Mouse (Mus musculus): ENCODE data around the gene Ggta1. TPM values are rescaled to one million over a fixed set of nuclear protein-coding genes. Genes with fewer than 3 reads are reported as not detected.

Gene Ggta1
- total and polyA plus RNA-seq, 3 experiments, result 4.5 to 12.1 (median 11.4) TPM

DNA sequence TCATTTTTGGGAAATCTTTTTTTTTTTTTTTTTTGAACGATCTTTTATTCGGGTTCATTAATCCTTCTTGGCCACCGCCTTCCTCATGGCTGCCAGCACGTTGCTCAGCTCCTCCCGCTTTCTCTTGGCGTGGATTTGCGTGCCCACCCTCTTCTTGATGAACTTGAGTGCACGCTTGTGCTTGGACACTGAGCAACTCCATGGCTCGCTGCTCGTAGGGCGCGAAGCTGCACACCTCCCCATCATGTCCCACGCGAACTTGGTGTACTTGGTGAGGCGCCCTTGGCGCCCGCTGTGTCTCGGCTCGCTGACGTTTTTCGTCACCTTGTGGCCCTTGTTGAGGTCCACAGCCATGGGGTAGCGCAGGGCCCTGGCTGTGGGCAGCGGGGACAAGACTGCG lies 28.1 kb upstream of the Ggta1 start:
- DNase-seq, result no peak

DNA sequence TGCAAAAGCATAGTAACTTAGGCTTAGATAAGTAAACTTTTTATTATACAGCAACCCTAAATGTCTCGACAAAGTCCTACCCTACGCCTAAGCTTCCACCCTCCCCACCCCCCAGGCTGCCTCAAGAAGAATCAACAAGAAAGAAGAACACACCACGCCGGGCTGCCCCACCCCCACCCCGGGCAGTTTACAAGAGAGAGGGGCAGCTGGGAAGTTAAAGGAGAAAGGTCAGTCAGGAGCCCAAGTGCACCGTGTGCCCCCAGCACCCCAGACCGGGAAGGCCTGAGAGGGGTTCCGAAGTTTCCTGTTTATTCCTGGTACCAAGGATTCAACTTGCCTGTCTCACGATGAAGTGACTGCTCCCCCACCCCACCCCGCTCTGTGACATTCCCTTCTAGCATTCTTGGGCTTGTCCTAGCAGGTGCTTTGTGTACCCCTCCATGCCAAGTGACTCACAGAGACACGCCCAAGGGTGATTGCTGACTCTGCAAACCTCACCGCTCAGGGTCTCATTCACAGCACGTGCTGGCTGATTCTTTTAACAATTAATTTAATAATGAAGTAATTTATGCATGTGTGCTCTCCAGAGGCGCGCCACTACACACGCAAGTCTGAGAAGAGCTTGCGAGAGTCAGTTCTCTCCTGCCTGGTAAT lies 27.6 kb upstream of the Ggta1 start:
- DNase-seq, result no peak

DNA sequence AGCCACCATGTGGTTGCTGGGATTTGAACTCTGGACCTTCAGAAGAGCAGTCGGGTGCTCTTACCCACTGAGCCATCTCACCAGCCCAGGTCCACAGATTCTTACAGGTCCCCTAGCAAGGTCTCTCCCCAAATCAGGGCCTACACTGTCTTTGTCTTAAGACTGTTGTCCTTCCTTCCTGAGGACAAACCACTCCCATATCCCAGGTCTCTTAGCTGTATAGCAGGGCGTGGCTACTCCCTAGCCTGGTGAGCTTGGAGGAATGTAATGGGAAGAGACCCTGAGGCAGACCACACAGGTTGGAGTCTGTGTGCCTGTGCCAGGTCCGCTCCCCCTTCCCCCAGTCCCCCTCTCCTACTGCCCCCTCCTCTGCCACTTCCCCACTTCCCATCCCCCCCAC lies 24.7 kb upstream of the Ggta1 start:
- no peak for DNase-seq

DNA sequence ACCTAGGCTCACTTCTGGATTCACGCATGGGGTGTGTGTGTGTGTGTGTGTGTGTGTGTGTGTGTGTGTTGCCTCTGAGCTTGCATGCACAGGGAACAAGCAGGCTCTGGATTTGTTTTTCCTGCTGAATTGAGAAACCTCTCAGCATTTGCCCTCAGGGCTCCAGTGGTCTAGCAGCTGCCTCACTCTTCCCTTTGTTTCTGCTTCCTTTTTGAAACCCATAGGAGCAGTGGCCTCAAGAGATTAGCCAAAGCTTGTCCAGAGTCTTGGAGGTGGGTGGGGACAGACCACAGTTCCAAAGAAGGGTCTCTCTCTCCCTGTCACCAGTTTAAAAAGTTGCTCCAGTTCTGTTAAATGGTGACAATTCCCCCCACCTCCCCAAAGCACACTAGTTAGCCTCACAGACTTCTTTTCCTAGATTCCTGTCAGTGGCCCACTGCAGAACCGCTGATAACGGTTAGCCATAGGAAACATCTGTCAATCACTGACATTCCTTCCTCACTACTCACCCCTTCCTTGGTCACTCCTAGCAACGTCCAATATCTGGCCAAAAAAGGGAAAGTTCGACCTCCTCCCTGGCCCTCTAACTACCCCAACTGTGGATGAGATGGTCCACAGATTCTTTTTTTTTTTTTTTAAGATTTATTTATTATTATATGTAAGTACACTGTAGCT lies 24.1 kb upstream of the Ggta1 start:
- DNase-seq, result no peak

DNA sequence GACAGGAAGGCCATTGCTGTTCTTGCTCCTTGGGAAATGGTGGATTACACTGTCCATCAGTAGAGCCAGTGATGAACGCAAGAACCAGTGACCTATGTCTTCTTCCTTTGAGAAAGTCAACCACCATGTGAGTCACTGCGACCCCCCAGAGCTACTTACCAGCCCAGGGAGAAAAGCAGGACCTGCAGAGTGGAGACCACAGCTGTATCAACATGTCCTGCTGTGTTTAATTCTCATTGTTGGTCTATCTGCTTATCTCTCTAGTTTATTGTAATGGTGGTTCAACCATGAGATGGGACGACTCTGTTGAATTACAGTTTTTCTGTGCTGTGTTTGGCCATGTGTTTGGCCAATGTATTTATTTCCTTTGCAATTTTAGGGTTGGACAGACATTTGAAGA lies 21.1 kb upstream of the Ggta1 start:
- no peak for DNase-seq

DNA sequence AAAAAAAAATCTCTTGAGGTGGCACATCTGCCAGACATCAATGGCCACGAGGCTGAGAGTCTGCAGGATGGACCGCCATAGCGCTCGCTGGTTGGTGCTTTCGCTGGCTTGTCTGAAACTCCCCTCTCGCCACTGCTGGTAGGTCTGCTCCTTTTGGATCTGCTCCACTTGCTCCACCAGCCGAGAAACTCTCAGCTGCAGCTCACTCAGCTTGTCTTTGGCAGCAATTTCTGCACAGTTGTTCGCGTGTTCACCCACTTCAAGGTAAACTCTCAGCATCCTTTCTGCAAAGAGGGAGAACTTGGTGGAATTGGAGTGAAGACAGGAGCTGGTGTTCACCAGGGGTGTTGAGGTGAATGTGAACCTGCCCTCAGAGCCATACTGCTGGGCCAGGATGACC lies 20.4 kb upstream of the Ggta1 start:
- DNase-seq, result no peak

DNA sequence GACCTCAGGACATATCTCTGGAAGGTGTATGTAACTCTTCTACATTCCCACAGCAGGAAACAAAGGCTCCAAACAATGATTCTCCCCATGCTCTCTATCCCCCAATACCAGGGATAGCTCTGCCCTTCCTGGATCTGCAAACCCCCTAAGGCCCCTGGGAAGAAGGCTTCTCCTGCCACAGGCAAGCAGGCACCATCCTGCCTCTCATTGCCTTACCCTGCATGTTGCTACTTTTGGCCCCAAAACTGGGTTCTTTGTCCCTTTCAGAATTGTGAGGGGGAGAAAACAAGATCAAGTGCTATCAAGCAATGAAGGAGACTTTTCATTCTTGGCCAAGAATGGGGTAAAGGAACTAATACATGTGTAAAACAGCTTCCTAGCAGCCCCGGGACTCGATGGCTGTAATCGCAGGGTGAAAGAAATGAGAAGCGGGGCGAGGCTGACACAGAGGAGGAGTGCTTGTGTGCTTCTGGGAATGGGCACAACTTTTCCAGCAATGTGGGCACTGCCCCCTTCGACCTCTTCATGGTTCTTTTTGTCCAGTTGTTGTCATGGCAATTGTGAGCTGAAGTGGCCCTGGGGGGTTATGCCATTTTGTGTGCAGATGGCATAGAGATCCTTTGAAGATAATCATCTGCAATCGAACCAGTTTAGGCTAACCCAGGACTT lies 18.4 kb upstream of the Ggta1 start:
- no peak for DNase-seq

DNA sequence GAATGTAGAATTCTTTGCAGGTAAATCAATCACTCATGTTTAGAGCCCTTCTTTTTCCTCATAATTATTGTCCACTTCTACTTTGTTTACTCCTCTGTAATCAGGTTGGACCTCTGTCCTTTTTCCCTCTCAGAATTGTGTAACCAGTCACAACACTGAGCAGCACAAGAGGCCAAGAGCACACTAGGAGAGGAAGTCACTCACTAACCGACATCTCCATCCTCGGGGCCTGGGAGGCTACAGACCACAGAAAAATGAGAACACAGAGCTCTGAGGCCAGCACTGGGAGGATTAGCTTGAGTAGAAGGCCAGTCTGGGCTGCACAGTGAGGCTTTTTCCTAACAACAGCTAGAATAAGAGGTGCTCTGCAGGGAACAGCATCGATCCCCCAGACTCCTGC lies 17.0 kb upstream of the Ggta1 start:
- DNase-seq, result no peak

DNA sequence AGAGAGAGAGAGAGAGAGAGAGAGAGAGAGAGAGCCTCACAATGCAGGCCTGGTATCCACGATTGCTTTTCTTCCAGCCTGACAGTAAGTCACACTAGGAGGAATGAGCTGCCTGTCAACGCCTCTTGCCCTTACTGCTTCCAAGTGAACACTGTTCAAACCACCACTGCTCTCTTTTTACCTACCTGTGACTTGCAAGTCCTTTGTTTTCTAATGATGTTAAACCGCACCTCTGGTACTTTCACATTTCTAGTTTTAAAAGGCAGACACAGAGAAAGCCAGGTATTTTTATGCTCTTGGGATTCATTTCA lies 15.7 kb upstream of the Ggta1 start:
- DNase-seq, result no peak

DNA sequence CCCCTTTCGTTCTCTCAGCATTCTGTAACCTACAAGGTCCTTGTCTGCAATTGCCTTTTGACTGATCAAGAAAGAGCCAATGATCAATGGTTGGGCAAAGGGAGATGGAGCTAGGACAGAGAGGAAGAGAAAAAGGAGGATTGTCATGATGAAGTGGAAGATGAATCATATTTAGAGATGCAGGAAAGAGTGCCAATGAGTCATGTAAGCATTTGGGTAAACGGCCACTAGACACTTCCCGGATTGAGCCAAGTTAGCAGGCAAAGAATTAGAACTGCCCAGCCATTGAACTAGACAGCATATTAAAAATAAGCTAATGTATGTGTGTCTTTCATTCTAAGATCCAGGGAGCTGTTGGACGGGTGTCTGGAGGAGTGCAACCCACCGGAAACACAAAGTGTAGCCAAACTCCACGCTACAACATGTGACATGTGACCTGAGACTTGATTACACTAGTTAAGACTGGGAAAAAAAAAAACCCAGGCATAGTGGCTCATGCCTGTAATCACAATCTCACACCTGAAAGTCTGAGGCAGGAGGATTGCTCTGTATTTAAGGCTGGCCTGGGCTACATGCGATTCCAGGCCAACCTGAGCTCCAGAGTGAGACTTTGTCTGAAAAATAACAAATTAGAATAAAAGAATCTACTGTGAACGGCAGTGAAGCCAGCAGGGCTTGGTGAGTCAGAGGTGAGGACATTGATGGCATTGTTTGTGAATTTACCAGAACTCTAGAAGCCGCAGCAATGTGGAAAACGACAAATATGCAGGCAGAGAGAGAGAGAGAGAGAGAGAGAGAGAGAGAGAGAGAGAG lies 15.2 kb upstream of the Ggta1 start:
- no peak for DNase-seq

DNA sequence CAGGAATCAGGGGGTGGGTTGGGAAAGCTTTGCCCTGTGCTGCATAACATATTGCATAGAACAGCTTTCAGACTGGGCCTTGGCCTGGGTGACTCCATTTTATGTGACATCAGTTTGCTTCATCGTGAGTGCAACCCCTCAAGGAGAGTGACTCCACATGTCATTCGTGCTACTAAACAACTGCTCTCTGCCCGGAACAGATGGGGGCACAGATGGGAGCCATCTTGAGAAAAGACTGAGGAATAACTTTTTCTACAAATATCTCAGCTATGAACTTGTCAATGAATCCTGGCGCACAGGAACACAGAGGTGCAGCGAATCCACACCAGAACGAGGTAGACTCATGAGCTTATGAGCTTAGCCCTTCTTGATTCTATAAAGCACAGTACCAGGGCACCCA lies 14.3 kb upstream of the Ggta1 start:
- DNase-seq, result no peak

DNA sequence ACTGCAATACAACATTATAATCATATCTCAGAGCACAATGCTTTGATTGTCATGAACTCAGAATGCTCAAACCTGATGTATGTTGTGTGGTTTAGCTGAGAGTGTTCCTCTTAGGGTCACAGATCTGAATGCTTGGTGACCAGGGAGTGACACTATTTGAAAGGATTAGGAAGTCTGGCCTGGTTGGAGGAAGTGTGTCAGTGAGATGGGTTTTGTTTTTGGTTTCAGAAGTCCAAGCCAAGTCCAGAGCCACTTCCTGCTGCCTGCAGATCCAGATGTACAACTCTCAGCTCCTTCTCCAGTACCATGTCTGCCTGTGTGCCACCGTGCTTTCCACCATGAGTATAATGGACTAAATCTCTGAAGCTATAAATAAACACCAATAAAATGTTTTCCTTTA lies 11.9 kb upstream of the Ggta1 start:
- no peak for DNase-seq

DNA sequence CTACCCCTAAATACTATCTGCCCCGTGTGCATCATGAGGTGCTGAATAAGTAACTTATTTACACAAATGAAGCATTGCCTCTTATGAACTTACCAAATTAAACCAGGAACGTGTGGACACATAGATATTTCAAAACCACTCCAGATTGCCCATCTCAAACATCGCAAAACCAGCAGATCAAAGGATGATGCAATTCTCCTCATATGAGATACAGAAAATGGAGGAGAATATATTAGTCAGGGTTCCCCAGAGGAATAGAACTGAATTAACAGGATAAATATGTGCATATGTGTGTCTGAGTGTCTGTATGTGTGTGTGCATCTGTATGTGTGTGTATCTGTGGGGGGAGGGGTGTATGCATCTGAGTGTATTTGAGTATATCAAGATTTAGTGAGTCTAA lies 6.2 kb upstream of the Ggta1 start:
- DNase-seq, result no peak

DNA sequence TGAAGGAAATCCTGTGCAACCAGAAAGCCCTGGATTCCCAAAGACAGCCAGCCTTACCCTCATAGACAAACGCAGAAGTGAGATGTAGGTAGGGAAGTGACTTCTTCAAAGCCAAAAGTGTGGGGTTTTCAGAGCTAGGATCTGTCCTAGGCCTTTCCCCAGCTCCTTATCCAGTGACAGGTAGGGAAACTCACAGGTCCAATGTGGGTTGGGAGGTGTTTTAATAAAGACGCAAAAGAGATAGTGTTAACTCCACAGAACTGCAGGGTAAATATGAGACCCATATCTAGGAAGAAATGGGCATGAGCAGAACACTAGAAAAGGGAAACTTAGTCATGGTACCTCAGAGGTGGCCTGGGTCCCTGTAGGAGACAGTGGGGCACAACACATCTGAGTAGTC lies 5.2 kb upstream of the Ggta1 start:
- DNase-seq, result no peak

DNA sequence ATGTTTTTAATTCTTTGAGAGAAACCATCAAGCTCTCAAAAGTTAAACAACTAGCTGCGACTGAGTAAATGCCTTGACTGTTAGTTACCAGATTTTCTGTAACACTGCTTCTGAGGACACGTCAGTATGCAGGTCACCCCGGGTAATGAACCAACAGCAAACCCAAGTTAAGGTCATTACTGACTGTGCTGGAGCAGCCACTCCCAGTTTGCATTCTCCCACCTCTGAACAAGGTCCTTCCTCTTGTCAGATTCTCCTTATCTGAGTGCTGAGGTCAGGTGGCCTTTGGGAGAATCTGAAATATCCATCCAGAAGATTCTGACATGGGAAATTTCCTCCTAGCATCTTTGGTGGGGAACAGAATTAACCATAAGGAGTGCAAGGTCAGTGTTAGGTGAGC lies 4.8 kb upstream of the Ggta1 start:
- DNase-seq, result no peak

DNA sequence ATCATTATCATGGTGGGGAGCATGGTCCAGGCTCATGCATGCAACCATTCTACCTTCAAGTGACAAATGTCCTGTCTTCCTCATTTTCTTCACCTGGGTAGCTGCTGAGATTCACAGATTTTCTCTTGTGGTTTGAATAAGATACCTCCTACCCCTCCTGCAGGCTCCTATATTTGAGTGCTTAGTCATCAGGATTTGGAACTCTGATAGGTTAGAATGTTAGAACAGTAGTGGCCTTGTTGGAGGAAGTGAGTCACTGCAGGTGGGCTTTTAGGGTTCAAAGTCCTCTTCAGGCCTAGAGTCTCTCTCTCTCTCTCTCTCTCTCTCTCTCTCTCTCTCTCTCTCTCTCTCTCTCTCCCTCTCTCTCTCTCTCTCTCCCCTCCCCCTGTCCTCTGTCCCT lies 2.6 kb upstream of the Ggta1 start:
- no peak for DNase-seq

DNA sequence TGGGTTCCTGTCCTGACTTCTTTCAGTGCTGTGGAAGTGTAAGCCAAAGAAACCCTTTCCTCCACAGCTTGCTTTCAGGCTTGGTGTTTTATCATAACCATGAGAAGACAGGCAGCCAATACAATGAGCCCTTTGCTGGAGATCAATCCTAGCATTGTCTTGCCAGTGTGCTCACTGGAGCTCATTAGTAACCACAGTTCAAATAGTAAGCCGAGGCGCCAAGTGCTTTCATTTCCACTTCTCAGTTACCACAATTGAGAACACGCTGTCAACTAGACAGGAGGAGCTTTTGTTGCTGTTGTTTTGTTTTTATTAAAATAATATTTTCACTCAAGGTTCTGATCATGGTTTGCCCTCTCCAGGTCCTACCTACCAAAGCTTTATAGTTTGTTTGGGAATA lies 1.5 kb upstream of the Ggta1 start:
- DNase-seq, result no peak

DNA sequence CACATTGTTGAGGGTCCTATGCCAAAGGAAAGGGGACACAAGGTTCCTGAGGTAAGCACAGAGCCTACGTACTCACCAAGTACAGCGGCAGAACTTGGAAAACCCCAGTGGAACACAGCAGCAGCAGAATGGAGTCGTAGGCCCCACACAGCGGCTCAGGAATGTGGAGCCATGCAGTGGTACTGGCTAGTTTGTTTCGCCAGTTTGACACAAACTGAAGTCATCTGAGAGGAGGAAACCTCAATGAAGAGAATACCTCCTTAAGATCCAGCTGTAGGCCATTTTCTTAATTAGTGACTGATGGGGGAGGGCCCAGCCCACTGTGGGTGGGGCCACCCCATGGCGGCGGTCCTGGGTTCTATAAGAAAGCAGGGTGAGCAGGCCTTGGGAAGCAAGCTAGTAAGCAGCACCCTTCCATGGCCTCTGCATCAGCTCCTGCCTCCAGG lies 1.1 kb upstream of the Ggta1 start:
- DNase-seq, result no peak

DNA sequence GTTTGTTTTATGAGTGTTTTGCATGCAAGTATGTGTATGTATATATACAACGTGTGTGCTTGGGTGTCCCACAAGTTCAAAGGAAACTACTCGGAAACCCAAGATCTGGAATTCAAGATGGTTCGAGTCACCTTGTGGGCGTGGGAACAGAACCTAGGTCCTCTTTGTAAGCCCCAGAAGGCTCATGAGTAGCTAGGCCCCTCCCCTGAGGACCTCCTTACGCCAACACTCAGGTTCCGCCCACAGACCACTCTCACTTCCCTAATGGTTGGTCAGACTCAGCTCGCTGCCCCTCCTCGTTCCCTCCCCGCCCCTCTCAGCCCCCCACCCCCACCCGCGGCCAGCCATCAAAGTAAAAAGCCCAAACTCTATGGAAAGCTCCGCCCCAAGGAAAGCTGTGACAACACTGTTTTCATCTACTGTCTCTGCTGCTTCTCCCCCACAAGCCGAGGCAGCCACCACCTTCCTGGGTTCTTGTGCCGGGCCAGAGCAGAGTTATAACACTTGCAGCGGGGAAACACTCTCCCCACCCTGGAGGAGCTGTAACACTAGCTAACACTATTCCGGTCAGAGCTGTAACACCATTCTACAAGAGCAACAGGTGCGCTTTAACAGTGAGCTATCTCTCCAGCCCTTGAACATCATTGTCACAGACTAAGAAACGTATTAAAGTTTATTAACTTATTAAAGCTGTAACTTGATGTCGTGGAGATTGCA lies 499 bp upstream of the Ggta1 start:
- DNase-seq, result no peak

DNA sequence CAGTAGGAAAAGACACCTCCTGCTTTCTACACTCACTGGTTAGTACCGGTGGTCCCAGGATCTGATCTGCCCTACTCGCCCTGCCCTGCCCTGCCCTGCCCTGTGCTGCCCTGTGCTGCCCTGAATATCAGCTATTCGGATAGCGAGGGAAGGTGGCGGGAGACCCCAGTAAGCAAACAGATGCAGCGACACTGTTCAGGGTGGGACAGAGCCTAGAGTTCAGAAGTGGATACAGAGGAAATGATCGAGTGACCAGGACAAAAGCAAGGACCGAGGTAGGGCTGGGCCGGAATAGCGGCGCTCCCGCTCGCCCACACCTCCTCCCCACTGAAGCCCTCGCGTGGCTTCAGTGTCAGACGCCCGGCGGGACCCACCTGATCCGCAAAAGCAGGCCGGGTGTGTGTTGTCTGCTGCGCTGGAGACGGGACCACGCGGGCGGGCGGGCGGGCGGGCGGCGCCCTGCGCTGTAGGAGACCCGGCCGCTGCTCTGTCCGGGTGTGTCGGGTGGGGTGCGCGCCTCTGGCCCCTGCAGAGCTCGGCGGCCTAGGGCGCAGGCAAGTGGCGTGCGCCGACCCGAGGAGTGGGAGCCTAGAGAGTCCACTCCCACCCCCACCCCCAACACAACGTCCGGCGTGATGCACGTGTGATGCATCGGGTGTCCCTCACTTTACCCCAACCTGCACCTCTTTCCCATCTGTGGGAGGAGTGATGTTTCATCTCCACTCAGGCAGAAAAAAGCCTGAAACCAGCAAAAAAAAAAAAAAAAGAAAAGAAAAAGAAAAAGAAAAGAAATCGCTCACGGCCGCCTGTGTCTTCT lies 852 bp downstream of the Ggta1 start:
- DNase-seq, result no peak

All from adrenal gland, adult 2 months (tissue).